Mouse (Mus musculus): Measurements from ENCODE around the gene Zcchc24.
"Not testable (repeated sequence)": the region's sequence is repeated elsewhere in the genome, so short reads cannot be mapped to it uniquely, and the experiment has no call there.

Gene Zcchc24

GRCm38 (mm10) chr14:25768915-25769625 is at the start of gene Zcchc24:
TSS of gene Zcchc24 (minus strand) at chr14:25769039.
- DNase-seq (ENCODE audit: low spot score), result peak; percentile 93

- peak; percentile 37 for DNase-seq (ENCODE audit: low spot score)
These were observed 47.6 kb upstream of the Zcchc24 start for GRCm38 (mm10) chr14:25816416-25816815.

GRCm38 (mm10) chr14:25814140-25814539 is 45.3 kb upstream of the Zcchc24 start:
- no peak for DNase-seq (ENCODE audit: low spot score)

GRCm38 (mm10) chr14:25811026-25811425 is 42.2 kb upstream of the Zcchc24 start:
- DNase-seq (ENCODE audit: low spot score), result not testable (repeated sequence)

- DNase-seq (ENCODE audit: low spot score), result no peak
These were observed 37.7 kb upstream of the Zcchc24 start for GRCm38 (mm10) chr14:25806561-25806960.

- DNase-seq (ENCODE audit: low spot score), result peak; percentile 37
These were observed 37.0 kb upstream of the Zcchc24 start for GRCm38 (mm10) chr14:25805871-25806270.

- DNase-seq (ENCODE audit: low spot score), result no peak
These were observed 34.5 kb upstream of the Zcchc24 start for GRCm38 (mm10) chr14:25803246-25803809.

GRCm38 (mm10) chr14:25802511-25802910 is 33.7 kb upstream of the Zcchc24 start:
- DNase-seq (ENCODE audit: low spot score), result no peak

GRCm38 (mm10) chr14:25800166-25800960 is 31.5 kb upstream of the Zcchc24 start:
- DNase-seq (ENCODE audit: low spot score), result peak; percentile 62

GRCm38 (mm10) chr14:25796619-25797018 is 27.8 kb upstream of the Zcchc24 start:
- DNase-seq (ENCODE audit: low spot score), result no peak

GRCm38 (mm10) chr14:25795561-25796174 is 26.8 kb upstream of the Zcchc24 start:
- DNase-seq (ENCODE audit: low spot score), result peak; percentile 60

- no peak for DNase-seq (ENCODE audit: low spot score)
These were observed 26.2 kb upstream of the Zcchc24 start for GRCm38 (mm10) chr14:25795067-25795466.

- no peak for DNase-seq (ENCODE audit: low spot score)
These were observed 25.5 kb upstream of the Zcchc24 start for GRCm38 (mm10) chr14:25794331-25794730.

- DNase-seq (ENCODE audit: low spot score), result no peak
These were observed 22.0 kb upstream of the Zcchc24 start for GRCm38 (mm10) chr14:25790768-25791302.

GRCm38 (mm10) chr14:25789946-25790345 is 21.1 kb upstream of the Zcchc24 start:
- no peak for DNase-seq (ENCODE audit: low spot score)

GRCm38 (mm10) chr14:25789207-25789606 is 20.4 kb upstream of the Zcchc24 start:
- DNase-seq (ENCODE audit: low spot score), result no peak

GRCm38 (mm10) chr14:25788201-25788600 is 19.4 kb upstream of the Zcchc24 start:
- DNase-seq (ENCODE audit: low spot score), result no peak

GRCm38 (mm10) chr14:25787387-25787910 is 18.6 kb upstream of the Zcchc24 start:
- DNase-seq (ENCODE audit: low spot score), result no peak

GRCm38 (mm10) chr14:25786959-25787358 is 18.1 kb upstream of the Zcchc24 start:
- peak; percentile 77 for DNase-seq (ENCODE audit: low spot score)

GRCm38 (mm10) chr14:25785210-25785609 is 16.4 kb upstream of the Zcchc24 start:
- DNase-seq (ENCODE audit: low spot score), result no peak

- no peak for DNase-seq (ENCODE audit: low spot score)
These were observed 14.4 kb upstream of the Zcchc24 start for GRCm38 (mm10) chr14:25783220-25783619.

GRCm38 (mm10) chr14:25780601-25781000 is 11.8 kb upstream of the Zcchc24 start:
- DNase-seq (ENCODE audit: low spot score), result no peak

Measured in ovary, adult 18-20 months (tissue).